Mouse (Mus musculus): ENCODE measurements around the gene Mfsd11. TPM values are rescaled to one million over a fixed set of nuclear protein-coding genes. Genes with fewer than 3 reads are reported as not detected.
A peak's percentile ranks its signal among the peaks of the same experiment; 100 is the strongest.

The Mfsd11 gene
- polyA plus RNA-seq, 1 experiment from 2014 or later = 43.9 TPM

GRCm38 (mm10) chr11:116881440-116881839 lies 29.2 kb downstream of the Mfsd11 start:
- WGBS = 46% methylated on average over 5 of the region's 5 CpGs
- Histone ChIP-seq H3K9me3 (ENCODE audit: control insufficient read depth, low read length) (no peaks in the 10 kb centered on the region), H3K27ac (replicated peaks; ENCODE audit: low read depth, low read length) (no peak overlapping the region), H3K9ac (ENCODE audit: low read depth, low read length) (no peak overlapping the region), H3K36me3 (ENCODE audit: control insufficient read depth, insufficient read depth, low read length) (no peaks in the 10 kb centered on the region), H3K4me2 (ENCODE audit: low read depth, low read length) (no peak overlapping the region), H3K27me3 (replicated peaks; ENCODE audit: control insufficient read depth, insufficient read depth, low read length) (no peaks in the 10 kb centered on the region), H3K4me3 (ENCODE audit: low read depth, low read length) (no peak overlapping the region), H3K4me1 (ENCODE audit: control insufficient read depth, insufficient read depth, low read length) (no peaks in the 10 kb centered on the region)
- ATAC-seq (ENCODE audit: low read depth) (no peak), DNase-seq (ENCODE audit: low spot score) (no peak)

DNA sequence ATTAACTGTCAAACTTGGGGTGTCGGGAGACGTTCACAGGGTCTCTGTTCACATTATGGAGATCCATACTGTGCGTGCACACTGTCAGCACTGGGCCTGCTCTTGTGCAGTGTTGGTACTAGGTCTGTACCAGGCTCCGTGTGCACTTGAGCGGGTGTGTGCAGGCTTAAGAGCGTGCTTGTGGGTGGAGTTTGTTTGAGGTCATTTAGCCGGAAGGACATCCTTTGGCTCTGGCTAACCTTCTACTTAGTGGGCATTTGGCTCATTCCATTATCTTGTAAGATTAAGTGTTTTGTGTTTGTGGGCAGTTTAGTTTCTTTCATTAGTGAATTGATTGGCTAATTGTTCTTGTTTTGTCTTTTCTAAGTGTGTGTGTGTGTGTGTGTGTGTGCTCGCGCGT lies 30.2 kb downstream of the Mfsd11 start:
- Histone ChIP-seq H3K27me3 (replicated peaks; ENCODE audit: control insufficient read depth, insufficient read depth, low read length) (no peaks in the 10 kb centered on the region), H3K4me3 (ENCODE audit: low read depth, low read length) (no peak overlapping the region), H3K27ac (replicated peaks; ENCODE audit: low read depth, low read length) (no peak overlapping the region), H3K4me1 (ENCODE audit: control insufficient read depth, insufficient read depth, low read length) (no peaks in the 10 kb centered on the region), H3K36me3 (ENCODE audit: control insufficient read depth, insufficient read depth, low read length) (no peaks in the 10 kb centered on the region), H3K9ac (ENCODE audit: low read depth, low read length) (no peak overlapping the region), H3K4me2 (ENCODE audit: low read depth, low read length) (no peak overlapping the region), H3K9me3 (ENCODE audit: control insufficient read depth, low read length) (no peaks in the 10 kb centered on the region)
- no peak for DNase-seq (ENCODE audit: low spot score)
- no peak for ATAC-seq (ENCODE audit: low read depth)
- 80% methylated on average over 10 of the region's 10 CpGs for WGBS

DNA sequence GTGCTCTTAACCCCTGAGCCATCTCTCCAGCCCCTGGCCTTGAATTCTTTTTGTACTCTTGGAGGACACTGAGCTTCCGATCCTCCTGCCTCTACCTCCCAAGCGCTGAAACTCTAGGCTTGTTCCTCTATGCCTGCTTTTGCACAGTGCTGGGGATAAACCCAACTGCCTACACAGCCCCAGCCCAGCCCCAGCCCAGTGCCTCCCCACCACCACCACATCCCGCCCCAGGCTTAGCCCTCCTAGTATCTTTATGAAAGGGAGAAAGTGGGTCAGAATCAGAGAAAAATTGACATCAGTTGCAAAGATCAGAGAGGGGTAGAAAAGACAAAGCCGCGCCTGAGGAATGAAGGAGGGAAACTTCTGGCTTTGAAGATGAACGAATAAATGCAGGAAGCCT lies 31.8 kb downstream of the Mfsd11 start:
- H3K4me2 ChIP-seq (ENCODE audit: low read depth, low read length) = no peak overlapping the region
- 81% methylated on average over 6 of the region's 6 CpGs for WGBS
- DNase-seq (ENCODE audit: low spot score) (no peak), ATAC-seq (ENCODE audit: low read depth) (no peak)
- H3K4me3 ChIP-seq (ENCODE audit: low read depth, low read length) = no peak overlapping the region
- no peaks in the 10 kb centered on the region for H3K9me3 ChIP-seq (ENCODE audit: control insufficient read depth, low read length)
- no peaks in the 10 kb centered on the region for H3K27me3 ChIP-seq (replicated peaks; ENCODE audit: control insufficient read depth, insufficient read depth, low read length)
- H3K36me3 ChIP-seq (ENCODE audit: control insufficient read depth, insufficient read depth, low read length) = no peaks in the 10 kb centered on the region
- H3K4me1 ChIP-seq (ENCODE audit: control insufficient read depth, insufficient read depth, low read length) = no peaks in the 10 kb centered on the region
- no peak overlapping the region for H3K9ac ChIP-seq (ENCODE audit: low read depth, low read length)
- H3K27ac ChIP-seq (replicated peaks; ENCODE audit: low read depth, low read length) = no peak overlapping the region

GRCm38 (mm10) chr11:116885275-116886151 lies 33.3 kb downstream of the Mfsd11 start:
- Histone ChIP-seq H3K27me3 (replicated peaks; ENCODE audit: control insufficient read depth, insufficient read depth, low read length) (no peaks in the 10 kb centered on the region), H3K4me1 (ENCODE audit: control insufficient read depth, insufficient read depth, low read length) (no peaks in the 10 kb centered on the region), H3K9ac (ENCODE audit: low read depth, low read length) (peak overlapping the region; percentile 49), H3K36me3 (ENCODE audit: control insufficient read depth, insufficient read depth, low read length) (no peaks in the 10 kb centered on the region), H3K9me3 (ENCODE audit: control insufficient read depth, low read length) (no peaks in the 10 kb centered on the region), H3K27ac (replicated peaks; ENCODE audit: low read depth, low read length) (no peak overlapping the region; the same call in 1 of the 2 replicates), H3K4me2 (ENCODE audit: low read depth, low read length) (peak overlapping the region; percentile 61), H3K4me3 (ENCODE audit: low read depth, low read length) (peak overlapping the region; percentile 35)
- WGBS = 4% methylated on average over 26 of the region's 28 CpGs
- peak; percentile 93 for DNase-seq (ENCODE audit: low spot score)
- peak; percentile 86 for ATAC-seq (ENCODE audit: low read depth)

GRCm38 (mm10) chr11:116887136-116887535 lies 34.9 kb downstream of the Mfsd11 start:
- Histone ChIP-seq H3K9ac (ENCODE audit: low read depth, low read length) (0 out of 2 replicates have a peak overlapping the region, but pooled peaks have one; percentile 8), H3K27ac (replicated peaks; ENCODE audit: low read depth, low read length) (no peak overlapping the region), H3K4me3 (ENCODE audit: low read depth, low read length) (no peak overlapping the region), H3K9me3 (ENCODE audit: control insufficient read depth, low read length) (no peaks in the 10 kb centered on the region), H3K4me2 (ENCODE audit: low read depth, low read length) (no peak overlapping the region), H3K4me1 (ENCODE audit: control insufficient read depth, insufficient read depth, low read length) (no peaks in the 10 kb centered on the region), H3K36me3 (ENCODE audit: control insufficient read depth, insufficient read depth, low read length) (no peaks in the 10 kb centered on the region), H3K27me3 (replicated peaks; ENCODE audit: control insufficient read depth, insufficient read depth, low read length) (no peaks in the 10 kb centered on the region)
- 51% methylated on average over 5 of the region's 5 CpGs for WGBS
- DNase-seq (ENCODE audit: low spot score) (no peak), ATAC-seq (ENCODE audit: low read depth) (no peak)

DNA sequence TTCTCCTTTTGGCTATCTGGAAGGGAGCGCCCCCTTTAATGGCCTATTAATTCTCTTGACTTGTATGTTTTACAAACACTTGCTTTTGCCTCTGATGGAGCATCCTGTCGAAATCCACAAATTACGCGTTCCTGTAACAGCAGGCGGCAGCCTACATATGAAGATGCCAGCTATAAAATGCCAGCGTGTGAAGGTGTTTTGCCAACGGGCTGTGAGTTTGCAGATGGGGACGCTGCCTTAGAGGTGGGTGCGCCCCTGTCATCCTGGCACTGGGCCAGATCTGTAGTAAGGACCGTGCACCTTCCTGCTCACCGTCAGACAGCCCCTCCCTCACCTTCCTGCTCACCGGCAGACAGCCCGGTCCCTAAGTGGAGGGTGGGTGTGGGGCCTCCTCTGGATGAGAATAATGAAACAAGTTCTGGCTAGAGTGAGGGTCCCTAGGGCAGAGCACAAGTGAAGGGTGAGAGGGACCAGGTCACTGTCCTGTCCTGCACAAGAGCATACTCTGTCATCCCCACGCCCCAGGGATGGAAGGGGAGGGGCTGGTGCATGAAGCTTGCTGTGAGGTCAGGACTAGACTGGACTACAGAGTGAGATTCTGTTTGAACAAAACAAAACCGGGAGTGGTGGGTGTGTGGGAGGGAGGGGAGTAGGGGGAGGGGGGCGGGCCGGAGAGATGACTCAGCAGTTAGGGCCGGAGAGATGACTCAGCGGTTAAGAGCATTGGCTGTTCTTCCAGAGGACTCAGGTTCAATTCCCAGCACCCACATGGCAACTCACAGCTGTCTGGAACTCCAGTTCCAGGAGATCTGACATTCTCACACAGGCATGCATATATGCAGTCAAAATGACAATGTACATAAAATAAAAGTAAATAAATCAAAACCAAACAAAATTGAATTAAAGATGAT lies 41.5 kb downstream of the Mfsd11 start:
- no peak overlapping the region for H3K9ac ChIP-seq (ENCODE audit: low read depth, low read length)

DNA sequence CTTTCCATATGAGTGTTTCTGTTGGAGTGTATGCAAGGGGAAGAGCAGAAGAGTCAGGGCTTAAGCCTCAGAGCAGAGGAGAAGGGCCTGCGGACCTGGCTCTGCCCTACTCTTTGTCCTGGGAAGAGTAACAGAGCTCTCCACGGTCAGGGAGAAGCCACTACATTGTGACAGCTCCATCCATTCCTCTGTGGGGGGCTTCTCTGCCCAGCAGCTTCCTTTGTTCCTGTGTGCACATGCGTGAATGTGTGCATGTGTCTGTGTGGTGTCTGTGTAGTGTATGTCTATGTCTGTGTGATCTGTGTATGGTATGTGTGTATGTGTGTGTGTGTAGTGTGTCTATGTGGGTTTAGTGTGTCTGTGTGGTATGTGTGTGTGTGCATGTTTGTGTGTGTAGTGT lies 43.2 kb downstream of the Mfsd11 start:
- Histone ChIP-seq H3K27me3 (replicated peaks; ENCODE audit: control insufficient read depth, insufficient read depth, low read length) (no peaks in the 10 kb centered on the region), H3K4me1 (ENCODE audit: control insufficient read depth, insufficient read depth, low read length) (no peaks in the 10 kb centered on the region), H3K36me3 (ENCODE audit: control insufficient read depth, insufficient read depth, low read length) (no peaks in the 10 kb centered on the region), H3K9me3 (ENCODE audit: control insufficient read depth, low read length) (no peaks in the 10 kb centered on the region), H3K27ac (replicated peaks; ENCODE audit: low read depth, low read length) (no peak overlapping the region), H3K9ac (ENCODE audit: low read depth, low read length) (no peak overlapping the region), H3K4me3 (ENCODE audit: low read depth, low read length) (no peak overlapping the region), H3K4me2 (ENCODE audit: low read depth, low read length) (no peak overlapping the region)
- ATAC-seq (ENCODE audit: low read depth) (no peak), DNase-seq (ENCODE audit: low spot score) (no peak)
- WGBS = 65% methylated on average over 3 of the region's 3 CpGs

More for the DNA sequence above, 41.5 kb downstream of the Mfsd11 start:
- Histone ChIP-seq H3K27me3 (replicated peaks; ENCODE audit: control insufficient read depth, insufficient read depth, low read length) (no peaks in the 10 kb centered on the region), H3K4me3 (ENCODE audit: low read depth, low read length) (no peak overlapping the region), H3K36me3 (ENCODE audit: control insufficient read depth, insufficient read depth, low read length) (no peaks in the 10 kb centered on the region), H3K27ac (replicated peaks; ENCODE audit: low read depth, low read length) (no peak overlapping the region), H3K9me3 (ENCODE audit: control insufficient read depth, low read length) (no peaks in the 10 kb centered on the region), H3K4me2 (ENCODE audit: low read depth, low read length) (no peak overlapping the region), H3K4me1 (ENCODE audit: control insufficient read depth, insufficient read depth, low read length) (no peaks in the 10 kb centered on the region)
- no peak for ATAC-seq (ENCODE audit: low read depth)
- WGBS = 65% methylated on average over 19 of the region's 19 CpGs
- no peak for DNase-seq (ENCODE audit: low spot score)

DNA sequence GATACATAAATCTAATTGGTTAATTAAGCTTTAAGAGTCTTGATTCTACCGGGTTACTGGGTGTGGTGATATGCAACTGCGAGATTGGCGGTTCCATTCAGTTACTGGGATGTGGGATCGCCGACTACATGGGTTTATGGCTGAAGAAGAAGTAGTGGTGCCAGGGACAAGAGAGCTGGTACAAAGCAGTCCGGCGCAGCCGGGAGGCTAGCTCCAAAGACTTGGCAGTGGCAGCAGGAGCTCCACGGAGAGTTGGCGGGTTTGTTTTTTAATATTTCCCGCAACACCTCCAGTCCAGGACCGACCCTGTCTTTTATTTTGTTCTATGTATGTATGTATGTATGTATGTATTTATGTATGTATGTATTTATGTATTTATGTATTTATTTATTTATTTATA lies 47.0 kb downstream of the Mfsd11 start:
- 93% methylated on average over 12 of the region's 12 CpGs for WGBS
- ATAC-seq (ENCODE audit: low read depth) = no peak
- Histone ChIP-seq H3K4me3 (ENCODE audit: low read depth, low read length) (no peak overlapping the region), H3K4me1 (ENCODE audit: control insufficient read depth, insufficient read depth, low read length) (no peaks in the 10 kb centered on the region), H3K4me2 (ENCODE audit: low read depth, low read length) (no peak overlapping the region), H3K27me3 (replicated peaks; ENCODE audit: control insufficient read depth, insufficient read depth, low read length) (peaks cover 2% of the 10 kb centered on the region), H3K36me3 (ENCODE audit: control insufficient read depth, insufficient read depth, low read length) (no peaks in the 10 kb centered on the region), H3K9me3 (ENCODE audit: control insufficient read depth, low read length) (no peaks in the 10 kb centered on the region), H3K9ac (ENCODE audit: low read depth, low read length) (no peak overlapping the region), H3K27ac (replicated peaks; ENCODE audit: low read depth, low read length) (no peak overlapping the region)
- no peak for DNase-seq (ENCODE audit: low spot score)
